Mouse (Mus musculus) intestine, embryonic 14.5 days (tissue): ENCODE measurements around the gene Exd1. TPM values are rescaled to one million over a fixed set of nuclear protein-coding genes. Genes with fewer than 3 reads are reported as not detected.

Experiments
- ATAC-seq: fragments of 200-750 bp; cut with Nextera tagmentation; replicated peaks from 2 replicates; pipeline ENCODE4 v1.8.0; 2017; ENCODE audit warnings: low read depth, moderate number of reproducible peaks, moderate TSS enrichment, moderate library complexity; ENCODE audit not compliant: low FRiP score, low TSS enrichment
- DNase-seq: peaks from one replicate; pipeline ENCODE4 v3.0.0-alpha.2; 2018; ENCODE audit warnings: low spot score
- H3K27ac ChIP-seq: fragments of 300-500 bp; sonication (generic); 2 replicates; pipeline ENCODE4 v1.5.1; 2014; ENCODE audit warnings: low read depth, mild to moderate bottlenecking, control low read depth
- H3K27me3 ChIP-seq: fragments of 300-500 bp; sonication (generic); replicated peaks from 2 replicates; pipeline ENCODE4 v1.6.1; 2014; ENCODE audit warnings: low read length, control low read depth; ENCODE audit not compliant: control insufficient read depth, insufficient read depth
- H3K36me3 ChIP-seq: fragments of 300-500 bp; sonication (generic); 2 replicates; pipeline ENCODE4 v1.6.1; 2014; ENCODE audit warnings: low read length, control low read depth; ENCODE audit not compliant: control insufficient read depth, insufficient read depth
- H3K4me1 ChIP-seq: fragments of 300-500 bp; sonication (generic); replicated peaks from 2 replicates; pipeline ENCODE4 v1.6.1; 2014; ENCODE audit warnings: low read length, control low read depth, mixed read lengths; ENCODE audit not compliant: control insufficient read depth, insufficient read depth
- H3K4me2 ChIP-seq: fragments of 300-500 bp; sonication (generic); 2 replicates; pipeline ENCODE4 v1.6.1; 2014; ENCODE audit warnings: low read length
- H3K4me3 ChIP-seq: fragments of 300-500 bp; sonication (generic); 2 replicates; pipeline ENCODE4 v1.5.1; 2014; ENCODE audit warnings: low read depth, low read length, control low read depth, mixed read lengths
- H3K9ac ChIP-seq: fragments of 300-500 bp; sonication (generic); 2 replicates; pipeline ENCODE4 v1.6.1; 2014; ENCODE audit warnings: mild to moderate bottlenecking, low read length
- H3K9me3 ChIP-seq: fragments of 300-500 bp; sonication (generic); 2 replicates; pipeline ENCODE4 v1.6.1; 2016; ENCODE audit warnings: low read length, control low read depth; ENCODE audit not compliant: control insufficient read depth
- WGBS: fragments of 180-500 bp; shearing (Covaris S2); extraction: QIAGEN DNeasy Blood & Tissue Kit; methylation state at CpG from one replicate; pipeline ENCODE4 v1.1.7; 2014; 5-methylcytosine and 5-hydroxymethylcytosine counted together
- polyA plus RNA-seq: library from polyadenylated mRNA; unstranded; fragments of >200 nt; fragmentation: Nextera tagmentation; extraction: Ambion mirVana; gene quantifications from 2 replicates; pipeline ENCODE4 v1.2.1, GENCODE M21; 2014

Gene Exd1
- polyA plus RNA-seq, 1 experiment from 2014 or later, result 0.27 TPM

DNA sequence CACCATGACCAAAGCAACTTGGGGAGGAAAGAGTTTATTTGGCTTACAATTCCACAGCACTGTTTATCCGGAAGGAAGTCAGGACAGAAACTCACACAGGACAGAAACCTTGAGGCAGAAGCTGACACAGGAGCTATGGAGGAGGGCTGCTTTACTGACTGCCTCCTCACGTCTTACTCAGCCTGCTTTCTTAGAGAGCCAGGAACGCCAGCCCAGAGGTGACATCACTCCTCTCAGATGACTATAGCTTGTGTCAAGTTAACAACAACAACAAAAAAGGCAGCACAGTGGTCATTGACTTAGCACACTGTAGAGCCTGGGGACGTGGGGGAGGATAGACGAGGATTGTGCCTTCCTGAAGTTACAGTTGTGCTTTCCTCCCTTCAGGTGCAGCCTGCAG lies 55.5 kb downstream of the Exd1 start:
- 55% methylated on average over 5 of the region's 5 CpGs for WGBS
- ATAC-seq (no peak), DNase-seq (no peak)
- Histone ChIP-seq H3K27ac (no peak overlapping the region), H3K9me3 (no peaks in the 10 kb centered on the region), H3K4me2 (no peak overlapping the region), H3K4me3 (no peak overlapping the region), H3K36me3 (no peaks in the 10 kb centered on the region), H3K9ac (no peak overlapping the region), H3K27me3 (no peaks in the 10 kb centered on the region), H3K4me1 (no peaks in the 10 kb centered on the region)

DNA sequence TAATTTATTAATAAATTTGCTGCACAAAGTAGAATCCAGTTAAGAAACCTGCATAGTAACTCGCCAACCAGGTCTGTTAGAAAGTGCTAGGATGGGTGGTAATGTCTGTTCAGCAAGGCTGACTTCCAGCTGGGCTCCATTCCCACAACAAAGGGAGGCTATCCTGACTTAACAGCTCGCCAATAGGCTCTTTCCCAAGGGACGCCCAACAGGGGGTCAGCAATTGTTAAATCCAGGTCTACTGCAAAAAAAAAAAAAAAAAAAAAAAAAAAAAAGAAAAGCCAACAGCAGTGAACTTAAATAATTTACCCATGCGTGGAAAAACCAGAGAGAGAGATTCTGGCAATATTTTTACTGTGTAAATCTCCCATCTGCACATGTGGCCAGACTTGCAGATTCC lies 60.9 kb downstream of the Exd1 start:
- H3K4me1 ChIP-seq, result no peaks in the 10 kb centered on the region
- H3K27me3 ChIP-seq, result no peaks in the 10 kb centered on the region
- ATAC-seq (no peak), DNase-seq (no peak)
- H3K4me2 ChIP-seq, result no peak overlapping the region
- no peak overlapping the region for H3K27ac ChIP-seq
- no peak overlapping the region for H3K4me3 ChIP-seq
- 17% methylated on average over 4 of the region's 4 CpGs for WGBS
- no peaks in the 10 kb centered on the region for H3K36me3 ChIP-seq
- H3K9me3 ChIP-seq, result no peaks in the 10 kb centered on the region
- no peak overlapping the region for H3K9ac ChIP-seq

DNA sequence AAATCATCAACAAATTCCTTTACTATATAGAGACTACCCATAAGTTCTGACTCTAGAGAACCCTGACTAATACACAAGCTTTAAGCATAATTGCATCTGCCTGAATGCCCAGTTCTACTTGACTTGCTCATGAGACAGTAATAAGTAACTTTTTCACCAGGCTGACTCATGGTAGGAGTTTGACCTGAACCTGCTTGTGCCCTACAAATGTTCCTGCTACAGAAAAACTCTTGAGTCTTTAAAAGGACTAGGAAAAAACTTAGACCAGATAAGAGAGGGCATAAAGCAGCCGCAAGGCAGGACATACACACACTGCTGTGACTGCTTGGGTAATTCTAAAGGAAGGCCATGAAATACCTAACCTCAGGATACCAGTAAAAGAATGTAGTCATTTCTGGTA lies 65.1 kb downstream of the Exd1 start:
- peaks cover 2% of the 10 kb centered on the region; the same call in 1 of the 2 replicates for H3K36me3 ChIP-seq
- no peak for ATAC-seq
- no peak overlapping the region for H3K27ac ChIP-seq
- no peaks in the 10 kb centered on the region for H3K9me3 ChIP-seq
- no peak overlapping the region for H3K4me3 ChIP-seq
- DNase-seq, result no peak
- 86% methylated on average over 1 of the region's 1 CpGs for WGBS
- H3K27me3 ChIP-seq, result no peaks in the 10 kb centered on the region
- H3K4me1 ChIP-seq, result no peaks in the 10 kb centered on the region
- H3K4me2 ChIP-seq, result no peak overlapping the region
- no peak overlapping the region for H3K9ac ChIP-seq

DNA sequence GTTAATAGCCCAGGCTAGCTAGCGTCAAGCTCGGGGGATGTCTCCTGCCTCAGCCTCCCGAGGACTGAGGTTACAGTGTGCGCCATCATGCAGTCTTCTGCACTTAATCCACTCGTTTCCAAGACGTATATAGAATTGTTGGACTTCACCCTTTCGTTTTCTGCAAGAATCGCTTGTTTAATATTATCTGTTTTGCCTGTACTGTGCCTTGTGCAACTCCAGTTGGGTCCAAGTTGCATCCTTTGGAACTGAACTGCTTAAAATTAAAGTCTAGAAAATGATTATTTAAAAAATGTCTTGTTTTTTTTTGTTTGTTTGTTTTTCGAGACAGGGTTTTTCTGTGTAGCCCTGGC lies 69.1 kb downstream of the Exd1 start:
- Histone ChIP-seq H3K27ac (peak overlapping the region; percentile 98), H3K27me3 (no peaks in the 10 kb centered on the region), H3K9me3 (no peaks in the 10 kb centered on the region), H3K4me2 (peak overlapping the region; percentile 45), H3K9ac (peak overlapping the region; percentile 99), H3K4me1 (peaks cover 17% of the 10 kb centered on the region), H3K4me3 (peak overlapping the region; percentile 96), H3K36me3 (peaks cover 2% of the 10 kb centered on the region; the same call in 1 of the 2 replicates)
- no peak for ATAC-seq
- DNase-seq, result no peak
- 10% methylated on average over 9 of the region's 9 CpGs for WGBS

DNA sequence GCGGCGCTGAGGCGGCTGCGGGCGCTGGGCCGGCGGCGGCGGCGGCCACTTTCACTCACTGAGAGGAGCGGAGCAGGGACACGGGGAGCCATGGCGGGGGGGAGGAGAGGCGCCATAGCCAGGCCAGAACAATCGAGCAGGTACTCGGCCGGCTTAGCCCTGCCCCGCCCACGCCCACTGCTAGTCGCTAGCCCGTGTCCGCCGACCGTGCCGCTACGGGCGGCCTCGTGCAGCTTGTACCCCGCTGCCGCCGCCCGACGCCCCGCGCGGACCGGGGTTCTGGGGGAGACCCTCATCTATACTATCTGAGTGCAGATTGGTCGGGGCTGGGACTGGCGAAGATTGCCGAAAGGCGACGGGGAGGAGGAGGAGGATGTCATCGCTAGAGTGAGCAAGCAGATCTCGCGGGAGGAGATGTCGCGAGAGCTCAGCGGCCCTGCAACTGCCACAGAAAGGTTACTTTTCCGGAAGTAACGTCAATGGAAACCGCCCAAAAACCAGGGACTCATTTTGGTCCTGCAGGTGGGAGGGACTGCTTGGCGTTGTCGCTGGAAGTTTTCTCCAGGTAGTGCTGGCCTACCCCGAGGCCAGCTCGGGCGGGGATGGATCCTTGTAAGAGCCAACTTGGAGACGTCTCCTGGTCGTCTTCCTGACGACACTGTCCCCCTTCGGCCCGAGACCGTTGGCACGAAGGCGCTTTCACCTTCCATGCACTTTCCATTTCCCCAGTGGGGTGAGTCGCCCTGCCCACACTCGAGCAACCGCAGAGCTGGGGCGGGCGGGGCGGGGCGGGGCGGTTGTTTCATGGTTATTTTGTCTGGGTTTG lies 69.6 kb downstream of the Exd1 start, which contains the start of gene Ino80:
Ino80 (minus strand) TSS at position 117 of the 826 bp plus-strand sequence.
- peak within 1 kb of the TSS; percentile 98 for H3K27ac ChIP-seq
- peaks cover 17% of the 10 kb centered on the region for H3K4me1 ChIP-seq
- peak within 1 kb of the TSS; percentile 99 for H3K9ac ChIP-seq
- peaks cover 2% of the 10 kb centered on the region; the same call in 1 of the 2 replicates for H3K36me3 ChIP-seq
- peak; percentile 95 for ATAC-seq
- WGBS, result under 1% methylated on average over 70 of the region's 72 CpGs
- H3K4me3 ChIP-seq, result peak within 1 kb of the TSS; percentile 96
- H3K4me2 ChIP-seq, result peak within 1 kb of the TSS; percentile 72
- H3K9me3 ChIP-seq, result no peaks in the 10 kb centered on the region
- no peaks in the 10 kb centered on the region for H3K27me3 ChIP-seq
- DNase-seq, result peak; percentile 99

DNA sequence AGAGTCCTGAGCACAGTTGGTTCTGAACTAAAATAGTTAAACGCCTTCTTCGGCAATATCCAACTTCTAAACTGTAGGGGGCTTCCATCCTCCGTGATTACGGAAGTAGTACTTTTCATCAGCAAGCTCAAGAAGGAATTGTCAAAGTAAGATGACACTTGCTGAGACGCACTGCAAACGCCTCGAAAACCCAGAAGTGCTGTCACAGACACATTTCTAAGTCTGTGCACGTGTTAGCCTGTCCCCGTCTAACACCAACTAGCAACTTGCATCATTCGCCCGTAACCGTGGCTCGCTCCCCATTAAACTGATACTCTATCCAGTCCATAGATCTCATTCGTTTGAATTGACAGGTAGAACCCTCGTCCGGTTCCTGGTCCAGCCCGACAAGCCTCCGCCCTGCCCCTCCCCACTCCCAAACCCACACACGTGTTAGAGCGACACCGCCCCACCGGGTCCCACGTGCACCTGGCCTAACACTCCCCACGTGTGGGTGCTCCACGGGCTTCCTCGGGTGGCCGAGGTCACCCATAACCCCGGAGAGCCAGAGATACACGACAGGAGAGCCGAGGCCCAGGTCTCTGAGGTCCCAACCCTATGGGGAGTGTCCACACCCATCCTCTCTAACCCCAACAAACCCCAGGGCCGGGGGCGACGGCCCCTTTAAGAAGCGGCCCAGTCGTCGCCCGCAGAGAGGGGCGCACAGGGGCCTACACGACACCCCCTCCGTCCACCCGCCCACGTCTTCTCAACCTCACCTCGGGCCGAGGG lies 70.6 kb downstream of the Exd1 start:
- ATAC-seq, result peak; percentile 72
- H3K27ac ChIP-seq, result peak overlapping the region; percentile 98

DNA sequence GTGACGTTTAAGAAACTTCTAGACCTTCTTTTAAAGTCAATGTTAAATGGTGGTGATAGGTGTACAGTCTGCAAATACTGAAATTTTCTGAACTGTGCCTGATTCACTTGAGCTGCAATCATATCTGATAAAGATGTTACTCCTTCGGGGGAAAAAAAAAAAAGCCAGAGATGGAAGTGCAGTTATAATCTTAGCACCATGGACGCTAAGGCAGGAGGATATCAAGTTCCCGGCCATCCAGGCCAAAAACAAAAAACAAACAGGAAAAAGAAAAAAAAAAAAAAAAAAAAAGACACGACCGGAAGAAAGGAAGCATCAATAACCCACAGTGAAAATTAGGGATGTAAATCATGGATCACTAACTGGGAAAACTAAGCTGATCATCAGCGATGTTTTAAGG lies 71.3 kb downstream of the Exd1 start:
- 13% methylated on average over 7 of the region's 7 CpGs for WGBS
- H3K27ac ChIP-seq, result no peak overlapping the region; the same call in 1 of the 2 replicates
- H3K4me1 ChIP-seq, result peaks cover 17% of the 10 kb centered on the region
- ATAC-seq (no peak), DNase-seq (no peak)
- H3K9ac ChIP-seq, result peak overlapping the region; percentile 99
- H3K36me3 ChIP-seq, result peaks cover 2% of the 10 kb centered on the region; the same call in 1 of the 2 replicates
- H3K4me2 ChIP-seq, result peak overlapping the region; percentile 72
- no peaks in the 10 kb centered on the region for H3K27me3 ChIP-seq
- peak overlapping the region; percentile 96 for H3K4me3 ChIP-seq
- no peaks in the 10 kb centered on the region for H3K9me3 ChIP-seq

More for the DNA sequence above, 70.6 kb downstream of the Exd1 start:
- H3K4me1 ChIP-seq, result peaks cover 17% of the 10 kb centered on the region
- H3K9ac ChIP-seq, result peak overlapping the region; percentile 99
- no peaks in the 10 kb centered on the region for H3K9me3 ChIP-seq
- H3K27me3 ChIP-seq, result no peaks in the 10 kb centered on the region
- H3K4me2 ChIP-seq, result peak overlapping the region; percentile 72
- peak overlapping the region; percentile 96 for H3K4me3 ChIP-seq
- WGBS, result under 1% methylated on average over 44 of the region's 44 CpGs
- DNase-seq, result peak; percentile 88
- H3K36me3 ChIP-seq, result peaks cover 2% of the 10 kb centered on the region; the same call in 1 of the 2 replicates
